Mouse (Mus musculus): ENCODE data around the gene Runx3. TPM values are rescaled to one million over a fixed set of nuclear protein-coding genes. Genes with fewer than 3 reads are reported as not detected.

Runx3 gene
- polyA plus RNA-seq, 1 experiment = 0.22 TPM

- DNase-seq (ENCODE audit: low read depth) = no peak
Observed at GRCm38 (mm10) chr4:135220641-135221040, 100.2 kb downstream of the Runx3 start.

DNA sequence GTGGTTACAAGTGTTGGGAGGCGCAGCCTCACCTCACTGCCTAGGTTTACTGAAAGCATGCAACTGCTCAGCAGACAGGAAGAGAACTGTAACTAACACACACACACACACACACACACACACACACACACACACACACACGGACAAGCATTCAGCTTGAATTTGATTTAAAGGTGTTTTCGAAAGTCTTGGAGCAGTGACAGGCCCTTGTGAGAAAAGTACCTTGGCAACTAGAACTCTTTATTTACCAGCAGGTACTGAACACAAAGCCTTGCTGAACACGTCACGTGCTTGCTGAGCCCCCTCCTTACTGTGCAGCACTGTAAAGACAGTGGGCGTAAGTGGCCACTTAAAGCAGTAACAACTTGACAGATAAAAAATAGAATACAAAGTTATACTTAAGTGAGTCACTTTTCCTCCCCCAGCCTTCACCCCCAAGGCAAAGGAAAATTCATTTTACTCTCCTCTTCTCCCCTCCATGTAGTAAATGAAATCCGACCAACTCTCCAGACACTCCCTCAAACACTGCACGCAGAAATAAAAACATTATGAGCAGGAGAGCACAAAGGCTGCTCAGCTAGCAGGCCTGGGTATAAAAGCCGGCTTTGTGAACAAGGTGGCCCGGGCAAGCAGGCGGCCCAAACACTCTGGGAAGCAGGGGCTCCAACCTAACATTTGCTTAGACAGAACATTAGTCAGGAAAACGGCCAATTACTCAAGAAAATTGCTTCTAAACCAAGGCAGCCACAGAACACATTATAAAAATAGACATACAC lies 101.4 kb downstream of the Runx3 start:
- no peak for DNase-seq (ENCODE audit: low read depth)

- no peak for DNase-seq (ENCODE audit: low read depth)
Observed at GRCm38 (mm10) chr4:135223808-135224207, 103.4 kb downstream of the Runx3 start.

GRCm38 (mm10) chr4:135226008-135226667 lies 105.7 kb downstream of the Runx3 start:
- no peak for DNase-seq (ENCODE audit: low read depth)

Other genes with a start within 250 kb of the Runx3 start
- 130 and 139 TPM in 2 replicates for gene Tmem50a, start 205.6 kb upstream of the Runx3 start, polyA plus RNA-seq (2012; rRNA removed)
- gene Rsrp1, start 197.1 kb upstream of the Runx3 start, polyA plus RNA-seq (2012; rRNA removed) = 412 and 485 TPM in 2 replicates
- gene Syf2, start 189.8 kb upstream of the Runx3 start, polyA plus RNA-seq (2012; rRNA removed) = 23.6 and 30.6 TPM in 2 replicates
- gene Clic4, start 152.2 kb downstream of the Runx3 start, polyA plus RNA-seq (2012; rRNA removed) = 81.5 and 90.5 TPM in 2 replicates
- 35.4 and 62.4 TPM in 2 replicates for gene Srrm1, start 232.7 kb downstream of the Runx3 start, polyA plus RNA-seq (2012; rRNA removed)

Data from gonadal fat pad, adult 2 months (tissue).